15 mouse cellular contexts compared by ENCODE assay signal in genomic region chr4:33465871-33466270, GRCm38 (mm10).
DNase-seq lines count a peak whose midpoint lies in the region; ATAC-seq and TF ChIP-seq lines count a peak whose summit lies in the region.
"Had no signal": no experiment of that assay in that cellular context is flagged by ENCODE, and none has a peak within 500 bp of the region (broad histone marks: within the 10 kb centered on the region; RNA-seq: fewer than 3 reads in every experiment).

No protein-coding gene starts in this region.

- H3K4me2 ChIP-seq in heart, embryonic 13.5 days, result no peak overlapping the region
- H3K4me2 ChIP-seq in lung, postnatal 0 days (replicated peaks; ENCODE audit: low read depth, low read length), result no peak overlapping the region
- no peak overlapping the region for H3K4me2 ChIP-seq in hindbrain, embryonic 11.5 days (replicated peaks; ENCODE audit: low read depth, low read length)
- H3K4me2 ChIP-seq: neural tube, embryonic 15.5 days had no signal

- H3K4me3 ChIP-seq in heart, embryonic 13.5 days, result no peak overlapping the region
- H3K4me3 ChIP-seq in lung, postnatal 0 days (ENCODE audit: low read depth, low read length), result no peak overlapping the region
- H3K4me3 ChIP-seq in hindbrain, embryonic 11.5 days (ENCODE audit: low read depth, low read length), result no peak overlapping the region
- H3K4me3 ChIP-seq: hindbrain, embryonic 10.5 days; neural tube, embryonic 15.5 days had no signal

- TF ChIP-seq EP300 in lung, postnatal 0 days (IDR thresholded peaks at IDR 0.05), result no peak

- no peak for ATAC-seq in heart, embryonic 13.5 days (ENCODE audit: extremely low read depth, insufficient number of reproducible peaks, low FRiP score, low TSS enrichment)
- ATAC-seq in erythroid progenitor cell, adult 5-6 weeks (replicated peaks; ENCODE audit: low FRiP score, poor library complexity, severe bottlenecking), result peak; percentile 51
- ATAC-seq in lung, postnatal 0 days, result peak; percentile 70
- no peak for ATAC-seq in hindbrain, embryonic 11.5 days (ENCODE audit: low FRiP score)
- ATAC-seq: CD4-positive, CD25-positive, alpha-beta regulatory T cell, adult 4 months; midbrain, embryonic 16.5 days had no signal

- no peak overlapping the region for H3K9ac ChIP-seq in heart, embryonic 13.5 days
- H3K9ac ChIP-seq in lung, postnatal 0 days (replicated peaks; ENCODE audit: low read depth), result no peak overlapping the region
- no peak overlapping the region for H3K9ac ChIP-seq in hindbrain, embryonic 11.5 days (ENCODE audit: low read depth, low read length)
- H3K9ac ChIP-seq: neural tube, embryonic 15.5 days had no signal

- no peaks in the 10 kb centered on the region for H3K9me3 ChIP-seq in heart, embryonic 13.5 days
- H3K9me3 ChIP-seq in lung, postnatal 0 days (ENCODE audit: low read length), result no peaks in the 10 kb centered on the region
- no peaks in the 10 kb centered on the region for H3K9me3 ChIP-seq in hindbrain, embryonic 11.5 days (ENCODE audit: control insufficient read depth, low read length)
- H3K9me3 ChIP-seq: hindbrain, embryonic 10.5 days; neural tube, embryonic 15.5 days had no signal

- 77% methylated on average over 3 of the region's 3 CpGs for WGBS in heart, embryonic 13.5 days
- 54% methylated on average over 3 of the region's 3 CpGs for WGBS in lung, postnatal 0 days
- 91% methylated on average over 3 of the region's 3 CpGs for WGBS in hindbrain, embryonic 11.5 days

- no peak for DNase-seq in heart, adult 9 months (ENCODE audit: low spot score in 2 of 2)
- peak; percentile 29 for DNase-seq in NIH3T3 (ENCODE audit: low read depth)
- DNase-seq in lung, postnatal 0 days (ENCODE audit: low spot score), result peak; percentile 20
- DNase-seq in frontal cortex, postnatal 25 days (ENCODE audit: low spot score in 2 of 2), result no peak
- DNase-seq in hindbrain, embryonic 11.5 days (ENCODE audit: low spot score), result no peak
- DNase-seq in thymus, postnatal 25 days, result no peak
- DNase-seq: cerebellum, postnatal 36 days; kidney, adult 8-10 months had no signal

- peaks cover 11% of the 10 kb centered on the region; the same call in 1 of the 2 replicates for H3K36me3 ChIP-seq in heart, embryonic 13.5 days
- no peaks in the 10 kb centered on the region for H3K36me3 ChIP-seq in lung, postnatal 0 days (ENCODE audit: insufficient read depth, low read length)
- no peaks in the 10 kb centered on the region for H3K36me3 ChIP-seq in hindbrain, embryonic 11.5 days (ENCODE audit: control insufficient read depth, insufficient read depth, low read length)

- peak overlapping the region; percentile 52; the same call in 1 of the 2 replicates for H3K27ac ChIP-seq in heart, embryonic 13.5 days (replicated peaks)
- H3K27ac ChIP-seq in lung, postnatal 0 days (ENCODE audit: low read length), result no peak overlapping the region
- H3K27ac ChIP-seq in hindbrain, embryonic 11.5 days (ENCODE audit: low read depth, low read length), result no peak overlapping the region
- H3K27ac ChIP-seq: hindbrain, embryonic 10.5 days; macrophage; neural tube, embryonic 15.5 days had no signal

- H3K4me1 ChIP-seq in heart, embryonic 13.5 days, result peaks cover 10% of the 10 kb centered on the region
- peaks cover 4% of the 10 kb centered on the region; the same call in 1 of the 2 replicates for H3K4me1 ChIP-seq in lung, postnatal 0 days (ENCODE audit: insufficient read depth, low read depth, low read length)
- H3K4me1 ChIP-seq in hindbrain, embryonic 11.5 days (replicated peaks; ENCODE audit: control insufficient read depth, insufficient read depth, low read length), result no peaks in the 10 kb centered on the region
- H3K4me1 ChIP-seq: hindbrain, embryonic 10.5 days; neural tube, embryonic 15.5 days had no signal

- TF ChIP-seq CTCF in lung, postnatal 0 days (IDR thresholded peaks at IDR 0.05), result no peak

- H3K27me3 ChIP-seq in heart, embryonic 13.5 days (replicated peaks), result no peaks in the 10 kb centered on the region
- no peaks in the 10 kb centered on the region for H3K27me3 ChIP-seq in lung, postnatal 0 days (replicated peaks; ENCODE audit: insufficient read depth, low read length)
- no peaks in the 10 kb centered on the region for H3K27me3 ChIP-seq in hindbrain, embryonic 11.5 days (ENCODE audit: control insufficient read depth, insufficient read depth, low read length)
- H3K27me3 ChIP-seq: neural tube, embryonic 15.5 days had no signal

Comparison
In these comparisons a context has a peak if more than half of its experiments do, and no peak if none do; other contexts are left out.
1. ATAC-seq: peak in erythroid progenitor cell, adult 5-6 weeks (single experiment) and lung, postnatal 0 days (single experiment); none in heart, embryonic 13.5 days (single experiment) and hindbrain, embryonic 11.5 days (single experiment).
2. DNase-seq: peak in NIH3T3 (single experiment) and lung, postnatal 0 days (single experiment); none in heart, adult 9 months (0 of 2), frontal cortex, postnatal 25 days (0 of 2), hindbrain, embryonic 11.5 days (single experiment) and thymus, postnatal 25 days (single experiment).